Mouse (Mus musculus) midbrain, embryonic 16.5 days (tissue): ENCODE results near the gene Ephb1. TPM values are rescaled to one million over a fixed set of nuclear protein-coding genes. Genes with fewer than 3 reads are reported as not detected.

Source experiments
- ATAC-seq: fragments of 200-750 bp; cut with Nextera tagmentation; 2 replicates; pipeline ENCODE4 v1.8.0; 2017; ENCODE audit warnings: moderate TSS enrichment
- H3K27ac ChIP-seq: fragments of 300-500 bp; sonication (generic); 2 replicates; pipeline ENCODE4 v1.5.1; 2014; ENCODE audit warnings: mild to moderate bottlenecking, low read length, mixed read lengths
- H3K27me3 ChIP-seq: fragments of 300-500 bp; sonication (generic); 2 replicates; pipeline ENCODE4 v1.6.1; 2014; ENCODE audit warnings: low read depth, low read length, mixed read lengths; ENCODE audit not compliant: control insufficient read depth, insufficient read depth
- H3K36me3 ChIP-seq: fragments of 300-500 bp; sonication (generic); 2 replicates; pipeline ENCODE4 v1.6.1; 2014; ENCODE audit warnings: mild to moderate bottlenecking, low read length, moderate library complexity, mixed read lengths; ENCODE audit not compliant: control insufficient read depth, insufficient read depth
- H3K4me1 ChIP-seq: fragments of 300-500 bp; sonication (generic); 2 replicates; pipeline ENCODE4 v1.6.1; 2014; ENCODE audit warnings: mild to moderate bottlenecking, low read length, mixed read lengths; ENCODE audit not compliant: control insufficient read depth, insufficient read depth
- H3K4me2 ChIP-seq: fragments of 300-500 bp; sonication (generic); 2 replicates; pipeline ENCODE4 v1.6.1; 2014; ENCODE audit warnings: mild to moderate bottlenecking, low read length, mixed read lengths
- H3K4me3 ChIP-seq: fragments of 300-500 bp; sonication (generic); 2 replicates; pipeline ENCODE4 v1.5.1; 2014; ENCODE audit warnings: low read depth, mild to moderate bottlenecking, low read length, moderate library complexity, mixed read lengths
- H3K9ac ChIP-seq: fragments of 300-500 bp; sonication (generic); 2 replicates; pipeline ENCODE4 v1.6.1; 2014; ENCODE audit warnings: low read depth, low read length, mixed read lengths
- H3K9me3 ChIP-seq: fragments of 300-500 bp; sonication (generic); replicated peaks from 2 replicates; pipeline ENCODE4 v1.6.1; 2014; ENCODE audit warnings: mild to moderate bottlenecking, low read length, mixed read lengths; ENCODE audit not compliant: control insufficient read depth, poor library complexity, severe bottlenecking
- WGBS: fragments of 180-500 bp; shearing (Covaris S2); extraction: QIAGEN DNeasy Blood & Tissue Kit; methylation state at CpG from one replicate; pipeline ENCODE4 v1.1.7; 2014; 5-methylcytosine and 5-hydroxymethylcytosine counted together
- polyA plus RNA-seq: library from polyadenylated mRNA; unstranded; fragments of >200 nt; fragmentation: Nextera tagmentation; extraction: Ambion mirVana; gene quantifications from 2 replicates; pipeline ENCODE4 v1.2.1, GENCODE M21; 2015

Gene Ephb1
- polyA plus RNA-seq, 1 experiment from 2014 or later: 80.1 TPM

DNA sequence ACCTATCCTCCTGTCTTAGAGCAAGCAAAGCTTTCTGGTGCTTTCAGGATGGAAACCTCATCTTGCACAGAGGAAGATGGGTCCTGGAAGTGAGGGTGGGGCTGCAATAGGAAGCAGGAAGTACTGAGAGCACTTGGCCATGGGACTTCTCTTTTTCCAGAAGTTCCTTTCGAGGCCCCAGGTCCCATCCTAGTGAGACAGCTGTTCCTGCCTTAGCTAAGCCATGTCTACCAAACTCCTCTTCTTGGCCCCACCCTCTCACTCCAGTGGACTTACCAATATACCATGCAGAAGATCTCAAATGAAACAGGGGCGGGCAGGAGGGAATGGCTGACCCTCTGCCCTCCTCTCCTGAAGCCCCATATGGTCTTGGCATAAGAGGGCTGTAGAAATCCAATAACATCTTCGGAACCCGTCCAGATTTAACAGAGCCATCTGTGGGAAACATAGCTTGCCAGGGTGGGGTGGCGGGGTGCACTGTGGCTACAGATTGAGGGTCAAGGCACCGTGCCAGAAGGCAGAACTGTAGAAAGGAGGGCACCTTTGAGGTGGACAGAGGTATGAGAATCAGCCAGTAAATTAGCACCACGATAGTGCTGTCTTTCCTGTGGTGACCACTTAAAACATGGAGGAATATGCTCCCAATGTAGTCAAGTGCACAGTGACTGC lies 48.9 kb downstream of the Ephb1 start:
- Histone ChIP-seq H3K4me3 (no peak overlapping the region), H3K9ac (no peak overlapping the region), H3K4me2 (no peak overlapping the region), H3K9me3 (no peaks in the 10 kb centered on the region), H3K27me3 (no peaks in the 10 kb centered on the region), H3K4me1 (peaks cover 32% of the 10 kb centered on the region), H3K36me3 (no peaks in the 10 kb centered on the region), H3K27ac (no peak overlapping the region)
- WGBS: 87% methylated on average over 7 of the region's 7 CpGs
- no peak for ATAC-seq

- no peak for ATAC-seq
- peaks cover 32% of the 10 kb centered on the region for H3K4me1 ChIP-seq
- H3K9me3 ChIP-seq: no peaks in the 10 kb centered on the region
- no peak overlapping the region for H3K9ac ChIP-seq
- H3K36me3 ChIP-seq: no peaks in the 10 kb centered on the region
- no peaks in the 10 kb centered on the region for H3K27me3 ChIP-seq
- no peak overlapping the region for H3K27ac ChIP-seq
- H3K4me2 ChIP-seq: no peak overlapping the region
- 53% methylated on average over 3 of the region's 3 CpGs for WGBS
- no peak overlapping the region for H3K4me3 ChIP-seq
Measured at GRCm38 (mm10) chr9:102304796-102305195, 49.7 kb downstream of the Ephb1 start.

DNA sequence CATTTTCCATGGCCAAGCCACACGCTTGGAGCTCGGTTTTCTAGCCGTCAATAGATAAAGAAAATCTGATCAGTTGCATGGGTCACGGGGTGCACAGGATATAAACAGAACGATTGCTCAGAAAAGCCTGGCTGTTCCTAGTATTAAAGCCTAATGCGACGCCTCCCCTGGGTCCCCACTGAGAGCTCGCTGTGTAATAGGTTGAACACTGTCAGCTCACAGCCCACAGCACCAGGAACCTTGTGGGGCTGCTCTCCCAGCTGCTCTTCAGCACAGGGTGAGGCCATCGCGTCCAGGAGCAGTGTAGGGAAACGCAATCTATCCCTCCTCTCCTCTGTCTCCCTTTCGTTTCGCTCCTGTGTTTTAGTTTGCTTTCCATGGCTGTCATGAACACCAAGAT lies 50.6 kb downstream of the Ephb1 start:
- 41% methylated on average over 13 of the region's 13 CpGs for WGBS

DNA sequence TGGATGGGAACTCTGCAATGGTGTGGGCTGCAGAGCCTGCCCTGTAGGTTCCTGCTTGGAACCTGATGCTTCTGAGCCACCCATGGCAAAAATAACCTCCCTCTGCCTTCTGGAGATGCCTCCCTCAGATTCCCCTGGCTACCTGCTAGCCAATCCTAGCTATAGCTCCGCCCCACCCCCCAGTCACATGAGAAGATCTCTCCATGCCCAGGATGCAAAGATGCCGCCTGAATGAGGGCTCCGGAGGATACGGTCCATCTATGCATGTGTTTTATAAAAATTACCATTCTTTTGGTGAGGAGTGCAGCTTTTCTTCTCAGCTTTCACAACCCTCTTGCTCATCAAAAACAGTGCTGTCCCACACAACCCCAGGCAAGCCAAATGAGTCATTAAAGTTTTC lies 53.5 kb downstream of the Ephb1 start:
- Histone ChIP-seq H3K9ac (no peak overlapping the region), H3K4me3 (no peak overlapping the region), H3K4me2 (no peak overlapping the region), H3K4me1 (peaks cover 15% of the 10 kb centered on the region), H3K36me3 (no peaks in the 10 kb centered on the region), H3K27me3 (no peaks in the 10 kb centered on the region), H3K9me3 (no peaks in the 10 kb centered on the region), H3K27ac (no peak overlapping the region)
- WGBS: 90% methylated on average over 4 of the region's 4 CpGs
- no peak for ATAC-seq

More for the DNA sequence above, 50.6 kb downstream of the Ephb1 start:
- Histone ChIP-seq H3K4me2 (no peak overlapping the region), H3K4me3 (no peak overlapping the region), H3K36me3 (no peaks in the 10 kb centered on the region), H3K27ac (0 out of 2 replicates have a peak overlapping the region, but pooled peaks have one; percentile 15), H3K9ac (0 out of 2 replicates have a peak overlapping the region, but pooled peaks have one; percentile 12), H3K4me1 (peaks cover 30% of the 10 kb centered on the region), H3K9me3 (no peaks in the 10 kb centered on the region), H3K27me3 (no peaks in the 10 kb centered on the region)
- ATAC-seq: no peak; the same call in 1 of the 2 replicates

DNA sequence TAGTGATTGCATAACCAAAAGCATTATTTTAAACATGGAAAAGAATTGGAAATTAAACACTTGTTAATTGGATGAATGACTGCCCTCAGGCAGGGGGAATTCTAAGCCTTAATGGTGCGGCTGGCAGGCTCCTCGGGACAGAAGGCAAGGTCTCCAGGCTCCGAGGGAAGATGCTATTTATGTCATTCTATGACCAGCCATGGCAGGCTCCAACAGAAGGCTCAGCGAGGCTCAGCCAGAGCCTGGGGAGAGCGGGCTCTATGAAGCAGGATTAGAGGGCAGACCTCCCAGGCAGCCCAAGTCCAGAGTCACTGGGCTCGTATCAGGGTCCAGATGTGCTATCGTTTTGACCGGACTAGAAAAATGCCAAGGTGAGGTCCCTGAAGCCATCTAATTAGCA lies 55.8 kb downstream of the Ephb1 start:
- no peak overlapping the region for H3K27ac ChIP-seq
- ATAC-seq: no peak
- no peak overlapping the region for H3K4me3 ChIP-seq
- H3K4me1 ChIP-seq: peaks cover 18% of the 10 kb centered on the region
- H3K4me2 ChIP-seq: no peak overlapping the region
- H3K9ac ChIP-seq: no peak overlapping the region
- H3K9me3 ChIP-seq: no peaks in the 10 kb centered on the region
- H3K27me3 ChIP-seq: no peaks in the 10 kb centered on the region
- 60% methylated on average over 8 of the region's 8 CpGs for WGBS
- no peaks in the 10 kb centered on the region for H3K36me3 ChIP-seq

DNA sequence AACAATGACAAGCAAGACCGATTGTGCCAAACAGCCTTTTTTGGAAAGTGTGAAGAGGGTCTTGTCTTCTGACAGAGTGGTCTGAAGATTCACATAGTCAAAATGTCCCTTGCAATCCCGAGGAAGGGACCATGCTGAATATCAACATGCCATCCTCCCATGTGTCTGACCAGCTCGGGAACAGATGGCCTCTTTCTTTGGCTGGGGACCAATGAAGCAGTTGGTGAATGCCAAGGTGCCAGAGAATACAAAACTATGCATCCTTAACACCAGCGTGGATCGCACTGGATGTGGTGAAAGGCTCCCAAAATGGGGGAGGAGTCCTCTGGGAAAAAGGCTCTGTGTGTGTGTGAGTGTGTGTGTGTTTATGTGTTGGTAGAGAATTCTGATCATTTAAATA lies 56.5 kb downstream of the Ephb1 start:
- 62% methylated on average over 5 of the region's 5 CpGs for whole genome bisulfite sequencing
- no peak for ATAC-seq

DNA sequence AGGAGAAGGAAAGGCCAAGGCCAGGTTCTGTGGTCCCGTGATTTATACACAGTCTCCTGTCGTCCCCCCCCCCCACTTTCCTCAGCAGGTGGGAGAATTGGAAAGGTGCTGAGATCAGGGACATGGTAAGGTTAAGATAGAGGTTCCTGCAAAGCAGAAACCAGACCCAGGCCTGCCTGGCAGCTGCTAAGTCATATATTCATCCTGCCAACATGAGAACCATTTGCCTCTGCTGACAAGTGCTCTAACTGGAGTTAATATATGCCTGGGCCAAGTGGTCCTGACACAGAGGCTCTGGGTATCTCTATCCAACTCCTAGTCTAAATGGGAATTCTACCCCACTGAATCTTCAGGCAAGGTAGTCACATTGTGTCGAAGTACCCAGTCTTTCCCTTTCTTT lies 57.3 kb downstream of the Ephb1 start:
- H3K4me2 ChIP-seq: no peak overlapping the region
- no peaks in the 10 kb centered on the region for H3K27me3 ChIP-seq
- WGBS: 74% methylated on average over 3 of the region's 3 CpGs
- no peaks in the 10 kb centered on the region for H3K9me3 ChIP-seq
- H3K4me3 ChIP-seq: no peak overlapping the region
- H3K4me1 ChIP-seq: peaks cover 15% of the 10 kb centered on the region
- no peaks in the 10 kb centered on the region for H3K36me3 ChIP-seq
- no peak overlapping the region for H3K9ac ChIP-seq
- H3K27ac ChIP-seq: no peak overlapping the region
- no peak for ATAC-seq

More for the DNA sequence above, 56.5 kb downstream of the Ephb1 start:
- H3K36me3 ChIP-seq: no peaks in the 10 kb centered on the region
- H3K9me3 ChIP-seq: no peaks in the 10 kb centered on the region
- H3K4me1 ChIP-seq: peaks cover 18% of the 10 kb centered on the region
- no peak overlapping the region for H3K27ac ChIP-seq
- no peak overlapping the region for H3K4me3 ChIP-seq
- H3K4me2 ChIP-seq: no peak overlapping the region
- no peak overlapping the region for H3K9ac ChIP-seq
- H3K27me3 ChIP-seq: no peaks in the 10 kb centered on the region

DNA sequence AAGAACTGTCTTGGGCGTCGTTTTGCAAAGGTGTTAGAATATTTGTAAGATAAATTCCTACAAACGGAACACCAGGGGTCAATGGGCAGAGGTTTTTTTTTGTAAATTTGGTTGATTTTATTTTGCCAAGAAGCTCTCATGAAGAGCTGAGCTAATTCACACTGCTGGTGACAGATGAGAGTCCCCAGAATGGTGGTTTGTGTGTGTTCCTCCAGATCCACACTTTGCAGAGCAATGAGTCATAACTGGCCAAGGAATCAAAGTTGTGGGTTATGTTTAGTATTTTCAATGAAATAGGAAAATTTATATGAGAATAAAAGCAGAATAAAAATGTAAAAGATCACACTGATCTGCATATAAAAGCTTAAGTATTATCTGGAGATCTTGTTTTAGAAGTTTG lies 60.9 kb downstream of the Ephb1 start:
- WGBS: 96% methylated on average over 3 of the region's 3 CpGs
- H3K4me2 ChIP-seq: no peak overlapping the region

DNA sequence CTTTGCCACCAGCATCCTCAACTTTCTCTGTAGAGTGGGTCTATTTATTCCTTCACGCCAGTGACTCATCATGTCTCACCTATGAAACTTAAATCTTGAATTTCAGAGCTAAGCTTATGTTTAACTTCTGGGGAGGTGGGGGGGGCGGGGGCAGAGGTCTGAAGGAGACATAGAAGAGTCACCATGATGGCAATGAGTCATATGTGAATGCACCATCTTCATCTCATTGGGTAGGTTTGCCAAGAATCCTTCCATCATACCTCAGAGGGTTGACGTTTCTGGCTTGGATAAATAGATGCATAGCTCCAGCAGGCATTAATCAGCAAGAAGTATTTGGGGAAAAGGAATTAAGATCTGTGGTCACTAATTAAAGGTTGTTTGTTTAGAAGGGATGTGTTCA lies 63.3 kb downstream of the Ephb1 start:
- H3K27ac ChIP-seq: no peak overlapping the region
- no peaks in the 10 kb centered on the region for H3K9me3 ChIP-seq
- WGBS: 79% methylated on average over 3 of the region's 3 CpGs
- H3K4me2 ChIP-seq: no peak overlapping the region
- no peaks in the 10 kb centered on the region for H3K27me3 ChIP-seq
- H3K36me3 ChIP-seq: no peaks in the 10 kb centered on the region
- peaks cover 34% of the 10 kb centered on the region for H3K4me1 ChIP-seq
- H3K9ac ChIP-seq: no peak overlapping the region
- no peak for ATAC-seq
- no peak overlapping the region for H3K4me3 ChIP-seq

More for the DNA sequence above, 60.9 kb downstream of the Ephb1 start:
- H3K4me3 ChIP-seq: no peak overlapping the region
- no peak overlapping the region for H3K9ac ChIP-seq
- H3K4me1 ChIP-seq: peaks cover 25% of the 10 kb centered on the region
- no peak overlapping the region for H3K27ac ChIP-seq
- no peak for ATAC-seq
- no peaks in the 10 kb centered on the region for H3K9me3 ChIP-seq
- H3K36me3 ChIP-seq: no peaks in the 10 kb centered on the region
- H3K27me3 ChIP-seq: no peaks in the 10 kb centered on the region
